ENCODE assay signal across 8 mouse cellular contexts in the genomic region with DNA sequence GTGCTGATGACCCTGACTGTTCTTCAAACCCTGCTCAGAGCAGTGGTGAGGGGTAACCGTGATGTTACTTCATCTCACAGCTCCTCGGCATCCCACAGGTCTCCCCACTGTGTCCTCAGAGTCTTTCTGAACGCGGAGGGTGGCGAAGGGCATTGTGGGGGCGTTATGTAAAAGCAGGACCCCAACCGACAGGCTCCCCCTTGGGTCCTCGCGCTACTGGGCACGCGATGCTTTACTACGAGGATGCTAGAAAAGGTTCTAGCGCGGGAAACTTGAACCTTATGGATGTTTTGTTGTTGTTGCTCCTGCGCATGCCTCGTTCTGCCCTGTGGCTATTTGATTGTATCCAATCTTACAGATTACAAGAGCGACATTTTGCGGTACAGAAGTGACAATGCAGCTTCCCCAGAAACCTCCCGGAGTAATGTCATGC. TPM values are rescaled to one million over a fixed set of nuclear protein-coding genes. Genes with fewer than 3 reads are reported as not detected.
DNase-seq lines count a peak whose midpoint lies in the region; ATAC-seq lines count a peak whose summit lies in the region.

A gene (minus strand): TSS at position 183 of the 433 bp plus-strand sequence.

- peaks cover 50% of the 10 kb centered on the region for H3K36me3 ChIP-seq in embryonic facial prominence, embryonic 10.5 days (replicated peaks)
- H3K36me3 ChIP-seq in intestine, embryonic 14.5 days (ENCODE audit: control insufficient read depth, insufficient read depth, low read length), result peaks cover 44% of the 10 kb centered on the region

- H3K4me2 ChIP-seq in intestine, embryonic 14.5 days (ENCODE audit: low read length), result peak within 1 kb of the TSS; percentile 93

- DNase-seq in 3T3-L1 (ENCODE audit: low read depth, low spot score), result peak; percentile 95
- DNase-seq in adrenal gland, adult 18-20 months (ENCODE audit: low spot score in 2 of 2), result no peak
- peak; percentile 66 for DNase-seq in embryonic facial prominence, embryonic 10.5 days (ENCODE audit: low spot score)
- peak in 1 of 2 experiments; percentile 58 for DNase-seq in gastrocnemius, postnatal 4 days (ENCODE audit: low spot score in 2 of 2)
- no peak for DNase-seq in intestine, embryonic 14.5 days (ENCODE audit: low spot score)
- DNase-seq in left cerebral cortex, adult 9 months (ENCODE audit: low spot score in 2 of 2), result peak; percentile 61 to 83
- peak; percentile 57 for DNase-seq in right cerebral cortex, postnatal 4 days

- no peaks in the 10 kb centered on the region for H3K27me3 ChIP-seq in embryonic facial prominence, embryonic 10.5 days (replicated peaks; ENCODE audit: low read depth, poor library complexity, severe bottlenecking)
- no peaks in the 10 kb centered on the region for H3K27me3 ChIP-seq in intestine, embryonic 14.5 days (replicated peaks; ENCODE audit: control insufficient read depth, insufficient read depth, low read length)

- H3K4me1 ChIP-seq in embryonic facial prominence, embryonic 10.5 days, result peaks cover 39% of the 10 kb centered on the region
- peaks cover 30% of the 10 kb centered on the region for H3K4me1 ChIP-seq in intestine, embryonic 14.5 days (replicated peaks; ENCODE audit: control insufficient read depth, insufficient read depth, low read length)

- peak within 1 kb of the TSS; percentile 98 for H3K4me3 ChIP-seq in embryonic facial prominence, embryonic 10.5 days
- H3K4me3 ChIP-seq in intestine, embryonic 14.5 days (ENCODE audit: low read depth, low read length), result peak within 1 kb of the TSS; percentile 99

- ATAC-seq in intestine, embryonic 14.5 days (replicated peaks; ENCODE audit: low FRiP score, low TSS enrichment, low read depth), result peak; percentile 15
- ATAC-seq in megakaryocyte, adult 5-6 weeks (ENCODE audit: poor library complexity, severe bottlenecking), result no peak

- H3K27ac ChIP-seq in embryonic facial prominence, embryonic 10.5 days (replicated peaks), result peak within 1 kb of the TSS; percentile 90
- peak within 1 kb of the TSS; percentile 88 for H3K27ac ChIP-seq in intestine, embryonic 14.5 days (ENCODE audit: low read depth)

- H3K9ac ChIP-seq in intestine, embryonic 14.5 days (ENCODE audit: low read length), result peak within 1 kb of the TSS; percentile 85

- no peaks in the 10 kb centered on the region for H3K9me3 ChIP-seq in embryonic facial prominence, embryonic 10.5 days
- no peaks in the 10 kb centered on the region for H3K9me3 ChIP-seq in intestine, embryonic 14.5 days (ENCODE audit: control insufficient read depth, low read length)

- WGBS in embryonic facial prominence, embryonic 10.5 days, result under 1% methylated on average over 19 of the region's 19 CpGs
- WGBS in intestine, embryonic 14.5 days, result under 1% methylated on average over 19 of the region's 19 CpGs

RNA-seq across cellular contexts. Expression of the gene that starts here (rescaled TPM):
- total RNA-seq in adrenal gland, adult 18-20 months (2021), result 100 to 1,000 TPM; 192 to 217 TPM
- polyA plus RNA-seq in embryonic facial prominence, embryonic 10.5 days (2016; fragmentation: Nextera tagmentation; extraction: Ambion mirVana), result 283 and 288 TPM in 2 replicates
- 100 to 1,000 TPM; 174 to 185 TPM for total RNA-seq in gastrocnemius, postnatal 4 days (2021)
- polyA plus RNA-seq in intestine, embryonic 14.5 days (2014; fragmentation: Nextera tagmentation; extraction: Ambion mirVana), result 275 and 286 TPM in 2 replicates
- total RNA-seq in megakaryocyte, adult 5-6 weeks (2015), result 404 and 428 TPM in 2 replicates
- 323 and 362 TPM in 2 replicates for total RNA-seq in megakaryocyte, adult 5-6 weeks (2017)

Comparison
In these comparisons a context has a peak if more than half of its experiments do, and no peak if none do; other contexts are left out.
1. DNase-seq: peak in 3T3-L1 (single experiment), embryonic facial prominence, embryonic 10.5 days (single experiment), left cerebral cortex, adult 9 months (2 of 2) and right cerebral cortex, postnatal 4 days (single experiment); none in adrenal gland, adult 18-20 months (0 of 2) and intestine, embryonic 14.5 days (single experiment).